Mouse (Mus musculus) neural tube, embryonic 12.5 days (tissue): Measurements from ENCODE around the gene Cabp1. TPM values are rescaled to one million over a fixed set of nuclear protein-coding genes. Genes with fewer than 3 reads are reported as not detected.

Experiments used
- ATAC-seq: fragments of 200-750 bp; cut with Nextera tagmentation; 2 replicates; pipeline ENCODE4 v1.8.0; 2017; ENCODE audit warnings: low read depth, mild to moderate bottlenecking, moderate TSS enrichment, moderate library complexity; ENCODE audit not compliant: low FRiP score
- H3K27ac ChIP-seq: fragments of 300-500 bp; sonication (generic); 2 replicates; pipeline ENCODE4 v1.5.1; 2016
- H3K27me3 ChIP-seq: fragments of 300-500 bp; sonication (generic); replicated peaks from 2 replicates; pipeline ENCODE4 v1.6.1; 2016; ENCODE audit warnings: mild to moderate bottlenecking
- H3K36me3 ChIP-seq: fragments of 300-500 bp; sonication (generic); 2 replicates; pipeline ENCODE4 v1.6.1; 2016; ENCODE audit warnings: mild to moderate bottlenecking
- H3K4me1 ChIP-seq: fragments of 300-500 bp; sonication (generic); 2 replicates; pipeline ENCODE4 v1.6.1; 2016
- H3K4me2 ChIP-seq: fragments of 300-500 bp; sonication (generic); replicated peaks from 2 replicates; pipeline ENCODE4 v1.6.1; 2016; ENCODE audit warnings: mild to moderate bottlenecking
- H3K4me3 ChIP-seq: fragments of 300-500 bp; sonication (generic); 2 replicates; pipeline ENCODE4 v1.5.1; 2016
- H3K9ac ChIP-seq: fragments of 300-500 bp; sonication (generic); 2 replicates; pipeline ENCODE4 v1.6.1; 2016; ENCODE audit warnings: mild to moderate bottlenecking
- H3K9me3 ChIP-seq: fragments of 300-500 bp; sonication (generic); 2 replicates; pipeline ENCODE4 v1.6.1; 2016; ENCODE audit warnings: mild to moderate bottlenecking
- WGBS: fragments of 180-500 bp; shearing (Covaris S2); methylation state at CpG from one replicate; pipeline ENCODE4 v1.1.7; 2016; 5-methylcytosine and 5-hydroxymethylcytosine counted together
- polyA plus RNA-seq: library from polyadenylated mRNA; unstranded; fragments of >200 nt; fragmentation: Nextera tagmentation; extraction: Ambion mirVana; gene quantifications from 2 replicates; pipeline ENCODE4 v1.2.1, GENCODE M21; 2016

Cabp1 gene
- polyA plus RNA-seq, 1 experiment from 2014 or later, result 24.6 TPM

DNA sequence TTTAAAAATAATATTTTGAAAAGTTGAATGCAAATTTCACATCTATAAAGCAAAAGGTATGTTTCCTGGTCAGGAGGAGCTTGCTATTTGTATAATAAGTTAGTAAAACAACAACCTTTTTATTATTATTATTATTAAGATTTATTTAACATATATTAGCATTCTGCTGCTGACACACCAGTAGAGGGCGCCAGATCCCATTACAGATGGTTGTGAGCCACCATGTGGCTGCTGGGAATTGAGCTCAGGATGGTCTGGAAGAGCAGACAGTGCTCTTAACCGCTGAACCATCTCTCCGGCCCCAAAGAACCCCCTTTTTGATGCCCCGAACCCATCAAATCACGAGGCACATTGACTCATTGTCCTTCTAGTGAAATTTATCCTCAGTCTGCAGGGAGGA, 13.1 kb upstream of the Cabp1 start:
- H3K36me3 ChIP-seq, result no peaks in the 10 kb centered on the region
- no peak overlapping the region for H3K4me2 ChIP-seq
- H3K27ac ChIP-seq, result no peak overlapping the region
- H3K27me3 ChIP-seq, result no peaks in the 10 kb centered on the region
- H3K9ac ChIP-seq, result no peak overlapping the region
- no peak overlapping the region for H3K4me3 ChIP-seq
- WGBS, result 62% methylated on average over 5 of the region's 5 CpGs
- no peaks in the 10 kb centered on the region for H3K9me3 ChIP-seq
- peaks cover 23% of the 10 kb centered on the region for H3K4me1 ChIP-seq
- no peak for ATAC-seq

DNA sequence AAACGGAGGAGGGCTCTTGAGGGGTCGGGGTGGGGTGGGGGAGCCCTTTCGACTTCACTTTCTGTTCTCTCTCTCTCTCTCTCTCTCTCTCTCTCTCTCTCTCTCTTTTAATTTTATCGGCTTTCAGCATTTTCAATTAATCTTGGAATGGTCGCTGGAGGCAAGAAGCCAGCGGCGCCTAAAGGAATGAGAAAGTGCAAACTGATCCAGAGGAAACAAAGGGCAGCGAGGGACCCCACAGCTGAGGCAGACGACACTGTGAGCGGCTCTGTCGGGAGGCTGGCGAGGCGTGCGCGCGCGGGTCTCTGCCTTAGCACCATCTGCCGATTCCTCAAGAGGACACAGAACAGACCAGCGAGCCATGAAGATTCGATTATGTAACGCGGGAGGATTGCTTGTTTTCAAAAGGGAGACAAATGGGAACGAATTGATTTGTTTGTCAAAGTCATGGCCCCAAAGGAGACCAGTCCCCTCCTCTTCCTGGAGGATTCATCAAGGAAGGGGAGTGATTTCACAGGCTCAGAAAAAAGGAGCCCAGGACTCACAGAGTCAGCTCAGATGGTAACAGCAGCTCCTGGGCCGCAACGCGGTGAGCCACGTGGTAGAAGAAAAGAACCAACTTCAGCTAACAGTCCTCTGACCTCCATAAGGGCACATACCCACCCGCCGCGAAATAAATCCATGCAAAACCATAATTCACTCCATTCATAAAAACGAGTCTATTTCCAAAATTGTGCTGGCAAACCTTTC, 10.6 kb upstream of the Cabp1 start:
- Histone ChIP-seq H3K9me3 (no peaks in the 10 kb centered on the region), H3K9ac (peak overlapping the region; percentile 34), H3K36me3 (no peaks in the 10 kb centered on the region), H3K4me2 (peak overlapping the region; percentile 57), H3K27me3 (no peaks in the 10 kb centered on the region), H3K4me1 (peaks cover 23% of the 10 kb centered on the region), H3K4me3 (peak overlapping the region; percentile 16), H3K27ac (peak overlapping the region; percentile 64; the same call in 1 of the 2 replicates)
- peak; percentile 92 for ATAC-seq
- WGBS, result 2% methylated on average over 31 of the region's 31 CpGs

DNA sequence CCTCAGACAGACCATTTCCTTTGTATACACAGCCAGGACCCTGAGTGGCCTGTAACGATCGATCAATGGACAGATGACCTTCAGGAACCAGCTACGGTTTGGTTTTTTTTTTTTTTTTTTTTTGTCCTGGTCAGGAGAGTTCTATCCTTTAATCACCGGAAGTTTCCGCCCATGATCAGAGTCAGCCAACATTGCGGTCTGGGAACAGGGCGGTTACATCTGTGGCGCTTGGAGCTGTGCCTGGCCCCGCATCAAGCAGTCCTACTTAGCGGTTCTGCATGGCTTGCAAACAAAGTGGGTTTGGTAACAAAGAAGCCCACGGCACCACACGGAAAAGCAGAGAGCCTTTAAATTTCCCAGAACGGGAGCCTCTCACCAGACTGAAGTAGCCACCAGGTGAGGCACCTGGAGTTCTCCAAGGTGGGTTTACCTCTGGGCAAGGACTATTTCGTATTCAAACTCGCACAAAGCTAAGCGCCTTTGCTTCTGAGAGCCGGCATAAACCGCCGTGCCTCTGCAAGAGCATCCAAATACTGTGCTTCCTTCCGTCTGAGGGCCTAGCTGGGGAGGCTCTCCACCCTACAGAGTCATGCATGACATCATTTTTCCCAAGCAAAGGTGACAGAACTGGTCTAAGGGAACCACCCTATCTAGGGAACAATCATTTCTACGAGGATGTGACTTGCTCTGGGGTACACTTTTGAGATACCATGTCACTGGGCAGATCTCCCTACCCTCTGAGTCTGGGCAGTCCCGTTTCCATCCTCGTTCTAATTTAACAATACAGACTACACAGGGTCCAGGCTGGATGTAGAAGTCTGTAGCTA, 9.8 kb upstream of the Cabp1 start:
- 11% methylated on average over 23 of the region's 23 CpGs for WGBS
- Histone ChIP-seq H3K4me1 (peaks cover 23% of the 10 kb centered on the region), H3K9me3 (no peaks in the 10 kb centered on the region), H3K4me2 (peak overlapping the region; percentile 57), H3K27ac (peak overlapping the region; percentile 64; the same call in 1 of the 2 replicates), H3K4me3 (peak overlapping the region; percentile 16), H3K9ac (peak overlapping the region; percentile 34), H3K27me3 (no peaks in the 10 kb centered on the region), H3K36me3 (no peaks in the 10 kb centered on the region)
- ATAC-seq, result peak; percentile 75

DNA sequence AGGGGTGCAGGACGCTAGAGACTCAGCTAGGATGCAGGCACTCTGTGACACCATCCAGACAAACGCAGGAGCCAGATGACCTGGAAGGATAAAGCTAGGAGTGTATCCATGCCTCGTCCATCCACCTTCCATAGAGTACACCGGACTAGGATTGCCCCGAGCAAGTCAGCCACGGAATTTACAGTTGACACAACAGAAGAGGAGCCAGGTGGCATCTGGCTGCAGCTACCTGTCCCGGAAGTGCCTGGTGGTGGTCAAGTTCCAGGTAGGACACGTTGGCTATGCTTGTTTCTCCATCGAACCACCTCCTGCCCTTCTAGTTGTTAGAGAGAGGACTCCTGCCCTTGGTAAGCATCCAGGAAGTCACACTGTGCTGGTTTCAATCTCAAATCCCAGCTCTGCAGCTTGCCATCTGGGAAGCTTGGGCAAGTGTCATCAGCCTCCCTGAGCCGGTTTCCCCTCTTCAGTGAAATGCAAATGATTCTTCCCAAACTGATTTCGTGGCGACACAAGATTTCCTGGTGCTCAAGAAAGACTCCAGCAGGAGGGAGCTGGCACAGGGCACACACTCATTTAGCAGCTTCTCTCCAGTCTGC, 543 bp upstream of the Cabp1 start:
- peaks cover 37% of the 10 kb centered on the region for H3K27me3 ChIP-seq
- no peak; the same call in 1 of the 2 replicates for ATAC-seq
- peak overlapping the region; percentile 46; the same call in 1 of the 2 replicates for H3K27ac ChIP-seq
- H3K4me3 ChIP-seq, result peak overlapping the region; percentile 71
- 4% methylated on average over 12 of the region's 12 CpGs for WGBS
- peak overlapping the region; percentile 85; the same call in 1 of the 2 replicates for H3K9ac ChIP-seq
- peaks cover 38% of the 10 kb centered on the region for H3K4me1 ChIP-seq
- peak overlapping the region; percentile 100 for H3K4me2 ChIP-seq
- no peaks in the 10 kb centered on the region for H3K9me3 ChIP-seq
- H3K36me3 ChIP-seq, result no peaks in the 10 kb centered on the region

DNA sequence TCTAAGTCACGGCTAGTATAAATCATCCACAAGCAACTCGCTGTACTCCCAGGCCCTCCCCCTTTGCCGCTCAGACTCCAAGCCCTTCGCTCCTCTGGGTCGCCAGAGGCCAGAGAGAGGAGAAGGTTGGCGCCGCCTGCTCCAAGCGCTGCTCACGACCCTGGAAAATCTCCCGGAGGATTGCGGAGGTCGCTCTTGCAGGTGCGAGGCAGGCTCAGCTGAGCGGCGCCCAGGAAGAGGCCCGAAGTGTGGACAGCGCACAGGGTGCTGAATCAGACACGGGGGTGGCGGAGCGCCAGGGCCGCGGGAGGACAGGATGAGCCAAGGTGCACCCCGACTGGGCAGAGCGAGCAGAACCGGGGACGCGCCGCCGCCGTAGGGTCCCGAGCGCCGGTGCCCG, 955 bp downstream of the Cabp1 start:
- 1% methylated on average over 34 of the region's 34 CpGs for WGBS
- Histone ChIP-seq H3K9me3 (no peaks in the 10 kb centered on the region), H3K27me3 (peaks cover 39% of the 10 kb centered on the region), H3K36me3 (no peaks in the 10 kb centered on the region), H3K4me2 (peak overlapping the region; percentile 100), H3K4me3 (peak overlapping the region; percentile 71), H3K27ac (peak overlapping the region; percentile 46; the same call in 1 of the 2 replicates), H3K9ac (peak overlapping the region; percentile 85), H3K4me1 (peaks cover 38% of the 10 kb centered on the region)
- peak; percentile 19; the same call in 1 of the 2 replicates for ATAC-seq

DNA sequence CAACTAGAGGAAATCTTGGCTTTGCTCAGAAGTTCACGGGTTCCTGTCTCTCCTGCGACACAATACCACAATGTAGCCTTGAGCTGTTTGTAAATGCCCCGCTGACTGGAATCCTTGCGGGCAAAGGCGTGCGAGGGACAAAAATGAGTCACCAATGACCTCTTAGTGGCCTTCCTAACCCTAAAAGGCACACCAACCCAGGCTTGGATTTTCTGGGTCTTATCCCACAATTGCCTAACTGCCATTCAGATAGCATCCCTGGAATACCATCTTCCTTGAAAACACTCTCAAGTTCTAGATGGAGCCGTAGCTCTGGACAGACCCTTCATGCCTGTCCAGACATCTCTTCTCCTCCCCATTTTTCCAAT, 1.4 kb downstream of the Cabp1 start:
- no peaks in the 10 kb centered on the region for H3K36me3 ChIP-seq
- H3K27me3 ChIP-seq, result peaks cover 39% of the 10 kb centered on the region
- peak overlapping the region; percentile 100 for H3K4me2 ChIP-seq
- peak overlapping the region; percentile 85 for H3K9ac ChIP-seq
- peaks cover 38% of the 10 kb centered on the region for H3K4me1 ChIP-seq
- H3K4me3 ChIP-seq, result peak overlapping the region; percentile 71
- ATAC-seq, result no peak
- 10% methylated on average over 7 of the region's 7 CpGs for WGBS
- no peaks in the 10 kb centered on the region for H3K9me3 ChIP-seq
- no peak overlapping the region; the same call in 1 of the 2 replicates for H3K27ac ChIP-seq

DNA sequence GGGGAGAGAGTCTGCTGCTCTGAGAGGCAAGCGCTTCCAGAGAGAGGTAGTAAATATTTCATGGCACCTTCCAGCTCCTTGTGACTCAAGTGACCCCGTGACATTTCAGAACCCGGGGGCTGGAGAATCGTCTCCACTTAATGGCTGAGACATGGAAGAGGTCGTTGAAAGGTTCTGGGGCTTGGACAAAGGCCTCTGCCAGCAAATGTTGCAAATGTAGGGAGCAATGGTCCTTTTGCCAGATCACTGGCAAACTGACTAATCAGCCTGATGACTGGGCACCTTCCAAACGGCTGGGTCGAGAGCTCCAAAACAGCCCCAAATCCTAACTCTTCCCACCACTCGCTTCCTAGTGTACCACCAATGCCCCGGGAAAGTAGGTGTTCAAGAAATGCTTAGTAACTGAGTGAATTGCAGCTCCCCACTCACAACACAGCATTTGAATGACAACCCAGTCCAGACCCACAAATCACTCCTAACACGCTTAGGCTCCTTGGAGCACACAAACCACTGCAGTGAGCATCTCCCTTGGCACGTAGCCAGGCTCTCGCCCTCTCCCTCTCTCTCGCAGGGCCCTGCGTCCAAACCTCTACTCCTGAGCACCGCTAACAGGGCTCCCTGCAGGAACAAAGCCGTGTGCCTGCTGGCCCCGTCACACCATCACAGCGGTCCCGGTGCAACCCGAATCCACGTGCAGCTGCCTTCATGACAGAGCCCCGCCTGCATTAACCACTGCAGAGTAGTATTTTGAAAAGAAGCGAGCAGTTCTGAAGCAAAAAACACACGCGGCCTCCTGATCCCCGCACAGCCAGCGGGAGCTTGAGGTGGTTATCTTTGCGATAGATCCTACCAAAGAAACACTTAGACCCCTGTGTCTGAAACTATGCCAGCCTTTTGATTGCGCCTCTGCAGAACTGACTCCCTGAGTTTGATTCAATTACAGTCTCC, 2.0 kb downstream of the Cabp1 start:
- Histone ChIP-seq H3K27ac (no peak overlapping the region; the same call in 1 of the 2 replicates), H3K4me3 (peak overlapping the region; percentile 71), H3K9ac (peak overlapping the region; percentile 85), H3K27me3 (peaks cover 39% of the 10 kb centered on the region), H3K4me2 (peak overlapping the region; percentile 100), H3K4me1 (peaks cover 45% of the 10 kb centered on the region), H3K36me3 (no peaks in the 10 kb centered on the region), H3K9me3 (no peaks in the 10 kb centered on the region)
- WGBS, result 4% methylated on average over 29 of the region's 29 CpGs
- ATAC-seq, result no peak

DNA sequence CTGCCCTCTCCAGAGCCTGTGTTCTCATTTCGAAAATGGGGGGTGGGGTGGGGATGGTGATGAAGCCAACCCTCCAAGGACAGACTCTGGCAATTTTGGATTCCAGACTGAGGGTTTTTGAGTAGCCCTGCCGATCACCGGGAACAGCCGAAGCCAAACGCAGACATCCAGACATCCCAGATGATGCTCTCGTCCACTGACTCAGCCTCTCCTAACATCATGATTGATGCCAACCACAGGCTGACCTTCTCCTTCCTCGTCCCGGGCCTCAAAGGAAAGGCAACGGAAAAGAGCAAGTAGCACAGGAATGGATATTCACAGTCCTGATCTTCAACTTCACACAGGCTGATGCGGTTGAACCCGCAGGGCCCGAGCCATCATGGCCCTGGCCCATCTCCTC, 4.1 kb downstream of the Cabp1 start:
- WGBS, result 74% methylated on average over 12 of the region's 12 CpGs
- H3K4me1 ChIP-seq, result peaks cover 60% of the 10 kb centered on the region
- no peak overlapping the region for H3K27ac ChIP-seq
- H3K27me3 ChIP-seq, result peaks cover 39% of the 10 kb centered on the region
- H3K4me3 ChIP-seq, result no peak overlapping the region
- H3K9me3 ChIP-seq, result no peaks in the 10 kb centered on the region
- H3K4me2 ChIP-seq, result peak overlapping the region; percentile 30
- H3K9ac ChIP-seq, result no peak overlapping the region
- no peak for ATAC-seq
- no peaks in the 10 kb centered on the region for H3K36me3 ChIP-seq

DNA sequence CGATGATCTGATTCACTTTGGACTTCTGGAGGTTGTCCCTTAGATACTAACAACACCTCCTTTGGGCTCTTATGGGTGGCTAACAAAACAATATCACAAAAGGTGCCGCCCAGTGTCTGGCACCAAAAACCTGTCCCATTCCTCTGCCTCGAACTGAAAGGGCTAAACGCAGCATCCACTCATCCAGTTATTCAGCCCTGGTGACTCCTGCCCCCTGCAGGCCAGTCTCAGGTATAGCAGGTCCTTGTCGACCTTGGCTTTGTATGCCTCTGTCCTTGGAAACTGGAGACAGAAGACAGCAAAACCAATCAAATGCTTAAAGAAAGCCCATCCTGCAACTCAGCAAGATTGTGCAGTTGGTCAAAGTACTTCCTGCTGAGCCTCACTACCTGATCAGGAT, 5.4 kb downstream of the Cabp1 start:
- Histone ChIP-seq H3K9me3 (no peaks in the 10 kb centered on the region), H3K4me3 (no peak overlapping the region), H3K9ac (no peak overlapping the region), H3K36me3 (no peaks in the 10 kb centered on the region), H3K27me3 (peaks cover 35% of the 10 kb centered on the region), H3K4me1 (peaks cover 59% of the 10 kb centered on the region), H3K27ac (no peak overlapping the region), H3K4me2 (no peak overlapping the region)
- no peak for ATAC-seq
- WGBS, result 52% methylated on average over 5 of the region's 5 CpGs

DNA sequence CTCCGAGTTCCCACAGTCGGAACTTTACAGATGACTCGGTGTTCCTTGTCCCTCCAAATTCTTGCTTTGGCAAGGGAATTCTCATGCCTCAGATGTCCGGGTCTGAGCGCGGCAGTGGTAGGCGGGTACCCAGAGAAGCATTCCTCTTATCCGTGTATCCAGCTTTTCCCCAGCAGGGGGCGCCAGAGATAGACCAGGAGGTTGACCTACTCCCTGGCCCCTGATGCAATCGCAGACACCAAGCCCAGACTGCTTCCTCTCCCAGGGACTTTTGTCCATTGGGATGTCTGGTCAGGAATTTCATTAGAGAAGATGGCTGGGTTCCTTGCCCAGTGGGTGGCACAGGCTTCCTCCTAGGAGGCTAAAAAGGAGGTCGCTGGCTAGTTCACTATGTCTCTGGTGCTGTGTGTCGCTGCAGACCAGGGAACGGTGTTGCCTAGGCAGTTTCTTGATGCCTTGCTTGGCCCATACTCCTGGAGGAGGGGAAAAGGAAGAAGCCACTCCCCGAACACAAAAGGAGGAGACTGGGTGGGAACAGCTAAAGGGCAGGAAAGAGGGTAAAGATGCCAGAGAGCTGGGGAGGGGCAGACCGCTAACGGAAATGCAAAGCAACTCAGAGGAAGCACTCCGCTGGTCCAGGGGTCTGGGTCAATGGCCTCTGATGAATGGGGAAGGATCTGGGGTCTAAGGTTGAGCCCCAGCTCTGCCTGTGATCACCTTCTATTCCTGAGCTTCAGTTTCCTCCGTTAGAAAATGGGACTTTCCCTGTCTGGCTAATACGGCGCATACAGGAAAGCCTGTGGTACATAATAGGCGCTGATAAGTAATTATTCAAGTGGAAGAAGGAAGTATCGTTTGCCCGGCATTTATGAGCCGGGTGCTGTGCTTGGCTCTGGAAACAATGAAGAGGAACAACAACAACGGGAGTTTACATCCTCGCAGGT, 6.7 kb downstream of the Cabp1 start:
- Histone ChIP-seq H3K9ac (no peak overlapping the region), H3K27me3 (peaks cover 25% of the 10 kb centered on the region), H3K4me2 (peak overlapping the region; percentile 41), H3K27ac (peak overlapping the region; percentile 38; the same call in 1 of the 2 replicates), H3K9me3 (no peaks in the 10 kb centered on the region), H3K4me1 (peaks cover 52% of the 10 kb centered on the region), H3K36me3 (no peaks in the 10 kb centered on the region), H3K4me3 (no peak overlapping the region)
- ATAC-seq, result peak; percentile 73; the same call in 1 of the 2 replicates
- 12% methylated on average over 26 of the region's 26 CpGs for WGBS
